ENCODE assay signal across 9 mouse cellular contexts in the genomic region with DNA sequence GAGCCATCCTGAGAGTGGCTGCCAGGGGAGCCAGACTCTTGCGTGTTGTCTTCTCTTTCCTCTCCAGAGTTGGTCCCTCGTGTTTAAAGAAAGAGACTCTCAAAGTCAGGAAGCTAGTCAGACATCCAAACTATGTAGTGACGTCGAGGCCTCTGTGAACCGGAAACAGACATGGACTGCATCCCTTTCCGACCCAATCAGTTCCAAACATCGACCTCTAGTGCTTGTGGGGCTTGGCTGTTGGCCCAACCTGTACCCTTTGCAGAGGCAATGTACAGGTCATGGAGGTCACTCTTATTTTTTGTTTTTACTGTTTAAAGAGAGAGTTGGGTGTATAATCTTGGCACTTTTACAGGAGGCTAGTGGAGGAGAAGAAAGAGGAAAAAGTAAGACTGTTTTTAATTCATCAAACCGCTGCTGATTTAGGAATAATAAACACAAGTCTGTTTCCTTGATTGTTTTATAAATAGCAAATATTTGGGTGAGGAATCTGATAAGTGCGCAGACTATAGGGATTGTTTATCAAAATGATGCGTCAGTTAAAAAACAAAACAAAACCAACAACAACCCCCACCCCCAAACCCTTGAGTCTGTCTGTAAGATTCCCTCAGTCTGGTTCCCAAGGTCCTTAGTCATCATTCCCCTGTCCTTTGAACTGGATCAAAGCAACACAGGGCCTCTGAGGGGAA.
DNase-seq lines count a peak whose midpoint lies in the region; ATAC-seq and TF ChIP-seq lines count a peak whose summit lies in the region.
"Had no signal": no experiment of that assay in that cellular context is flagged by ENCODE, and none has a peak within 500 bp of the region (broad histone marks: within the 10 kb centered on the region; RNA-seq: fewer than 3 reads in every experiment).

No protein-coding gene starts in this region.

- H3K36me3 ChIP-seq in liver, postnatal 0 days (replicated peaks; ENCODE audit: insufficient read depth, low read length), result no peaks in the 10 kb centered on the region
- H3K36me3 ChIP-seq in liver, embryonic 11.5 days (ENCODE audit: control insufficient read depth, insufficient read depth, low read length), result no peaks in the 10 kb centered on the region
- no peaks in the 10 kb centered on the region for H3K36me3 ChIP-seq in stomach, embryonic 16.5 days (ENCODE audit: control insufficient read depth, insufficient read depth, low read length)
- H3K36me3 ChIP-seq in forebrain, embryonic 14.5 days (ENCODE audit: control insufficient read depth, insufficient read depth, low read length), result no peaks in the 10 kb centered on the region
- no peaks in the 10 kb centered on the region for H3K36me3 ChIP-seq in hindbrain, embryonic 16.5 days (ENCODE audit: control insufficient read depth, insufficient read depth, low read length)

- no peaks in the 10 kb centered on the region for H3K27me3 ChIP-seq in liver, postnatal 0 days (ENCODE audit: insufficient read depth, low read length)
- H3K27me3 ChIP-seq in liver, embryonic 11.5 days (replicated peaks; ENCODE audit: control insufficient read depth, insufficient read depth, low read length), result no peaks in the 10 kb centered on the region
- no peaks in the 10 kb centered on the region for H3K27me3 ChIP-seq in stomach, embryonic 16.5 days (ENCODE audit: control insufficient read depth, insufficient read depth, low read length)
- H3K27me3 ChIP-seq in forebrain, embryonic 14.5 days (replicated peaks; ENCODE audit: control insufficient read depth, insufficient read depth, low read length), result no peaks in the 10 kb centered on the region
- no peaks in the 10 kb centered on the region for H3K27me3 ChIP-seq in hindbrain, embryonic 16.5 days (replicated peaks; ENCODE audit: control insufficient read depth, insufficient read depth, low read length)

- H3K4me2 ChIP-seq in liver, postnatal 0 days (ENCODE audit: low read depth, low read length), result no peak overlapping the region
- H3K4me2 ChIP-seq in liver, embryonic 11.5 days, result no peak overlapping the region
- H3K4me2 ChIP-seq in stomach, embryonic 16.5 days (ENCODE audit: low read depth, low read length), result no peak overlapping the region
- H3K4me2 ChIP-seq in forebrain, embryonic 14.5 days (ENCODE audit: low read length), result no peak overlapping the region
- no peak overlapping the region for H3K4me2 ChIP-seq in hindbrain, embryonic 16.5 days (ENCODE audit: low read length)

- H3K4me1 ChIP-seq in liver, postnatal 0 days (ENCODE audit: insufficient read depth), result peaks cover 12% of the 10 kb centered on the region
- H3K4me1 ChIP-seq in liver, embryonic 11.5 days (replicated peaks; ENCODE audit: control insufficient read depth, insufficient read depth, low read length), result no peaks in the 10 kb centered on the region
- H3K4me1 ChIP-seq in stomach, embryonic 16.5 days (ENCODE audit: control insufficient read depth, insufficient read depth, low read length), result 0 out of 2 replicates have a peak, but pooled peaks cover 7% of the 10 kb centered on the region
- no peaks in the 10 kb centered on the region for H3K4me1 ChIP-seq in forebrain, embryonic 14.5 days (ENCODE audit: control insufficient read depth, insufficient read depth, low read length)
- no peaks in the 10 kb centered on the region for H3K4me1 ChIP-seq in hindbrain, embryonic 16.5 days (ENCODE audit: control insufficient read depth, insufficient read depth, low read depth, low read length)

- H3K27ac ChIP-seq in liver, postnatal 0 days (ENCODE audit: low read depth), result no peak overlapping the region
- H3K27ac ChIP-seq in liver, embryonic 11.5 days (ENCODE audit: low read depth, low read length), result no peak overlapping the region
- H3K27ac ChIP-seq in stomach, embryonic 16.5 days (ENCODE audit: low read length), result peak overlapping the region; percentile 55
- no peak overlapping the region for H3K27ac ChIP-seq in forebrain, embryonic 14.5 days (ENCODE audit: low read depth, low read length)
- no peak overlapping the region for H3K27ac ChIP-seq in hindbrain, embryonic 16.5 days (ENCODE audit: low read depth, low read length)
- H3K27ac ChIP-seq: hindbrain, postnatal 0 days had no signal

- DNase-seq in liver, postnatal 0 days, result peak; percentile 25
- DNase-seq in liver, embryonic 11.5 days (ENCODE audit: low spot score), result no peak
- DNase-seq in heart, postnatal 10 days, result peak; percentile 19 to 31
- peak; percentile 74 to 87 for DNase-seq in kidney, postnatal 25 days
- no peak for DNase-seq in forebrain, embryonic 14.5 days (ENCODE audit: low spot score)
- no peak for DNase-seq in right cerebral cortex, postnatal 14 days

- 45% methylated on average over 10 of the region's 10 CpGs for WGBS in liver, postnatal 0 days (ENCODE audit: insufficient replicate concordance)
- 74% methylated on average over 10 of the region's 10 CpGs for WGBS in liver, embryonic 11.5 days
- WGBS in stomach, embryonic 16.5 days, result 45% methylated on average over 10 of the region's 10 CpGs
- WGBS in forebrain, embryonic 14.5 days, result 89% methylated on average over 10 of the region's 10 CpGs
- 85% methylated on average over 10 of the region's 10 CpGs for WGBS in hindbrain, embryonic 16.5 days

- TF ChIP-seq CTCF in liver, postnatal 0 days (IDR thresholded peaks at IDR 0.05; ENCODE audit: low read depth), result no peak

- no peak overlapping the region for H3K9ac ChIP-seq in liver, postnatal 0 days (replicated peaks)
- no peak overlapping the region for H3K9ac ChIP-seq in liver, embryonic 11.5 days (ENCODE audit: low read depth, low read length)
- H3K9ac ChIP-seq in stomach, embryonic 16.5 days (ENCODE audit: low read length), result no peak overlapping the region
- H3K9ac ChIP-seq in forebrain, embryonic 14.5 days (ENCODE audit: low read length), result no peak overlapping the region
- no peak overlapping the region for H3K9ac ChIP-seq in hindbrain, embryonic 16.5 days (ENCODE audit: low read depth, low read length)

- peak; percentile 71 for ATAC-seq in liver, postnatal 0 days
- ATAC-seq in liver, embryonic 11.5 days (replicated peaks; ENCODE audit: low FRiP score), result no peak
- peak; percentile 62 for ATAC-seq in stomach, embryonic 16.5 days (ENCODE audit: insufficient read depth, low FRiP score)
- no peak for ATAC-seq in forebrain, embryonic 14.5 days
- ATAC-seq in hindbrain, embryonic 16.5 days, result no peak
- ATAC-seq: hindbrain, postnatal 0 days had no signal

- no peak overlapping the region for H3K4me3 ChIP-seq in liver, postnatal 0 days (ENCODE audit: low read depth, low read length)
- no peak overlapping the region for H3K4me3 ChIP-seq in liver, embryonic 11.5 days (ENCODE audit: low read depth, low read length)
- H3K4me3 ChIP-seq in stomach, embryonic 16.5 days (replicated peaks; ENCODE audit: low read length), result no peak overlapping the region
- no peak overlapping the region for H3K4me3 ChIP-seq in forebrain, embryonic 14.5 days (ENCODE audit: low read depth, low read length)
- H3K4me3 ChIP-seq in hindbrain, embryonic 16.5 days (ENCODE audit: low read length), result no peak overlapping the region

- H3K9me3 ChIP-seq in liver, postnatal 0 days (ENCODE audit: low read length), result peaks cover under 1% of the 10 kb centered on the region; the same call in 1 of the 2 replicates
- H3K9me3 ChIP-seq in liver, embryonic 11.5 days (ENCODE audit: control insufficient read depth, low read length), result no peaks in the 10 kb centered on the region
- no peaks in the 10 kb centered on the region for H3K9me3 ChIP-seq in stomach, embryonic 16.5 days (replicated peaks; ENCODE audit: control insufficient read depth, low read length)
- H3K9me3 ChIP-seq in forebrain, embryonic 14.5 days (replicated peaks; ENCODE audit: control insufficient read depth, low read length), result no peaks in the 10 kb centered on the region
- no peaks in the 10 kb centered on the region for H3K9me3 ChIP-seq in hindbrain, embryonic 16.5 days (ENCODE audit: control insufficient read depth, low read length)

- TF ChIP-seq EP300 in liver, postnatal 0 days (IDR thresholded peaks at IDR 0.05; ENCODE audit: low read depth), result no peak

- intact Hi-C loops in heart, postnatal 10 days (cut with DNase I), result loop anchor here (5.0 kb wide), 1 partner anchor 135 kb away; no protein-coding TSS in a partner anchor

Comparison
In these comparisons a context has a peak if more than half of its experiments do, and no peak if none do; other contexts are left out.
1. ATAC-seq: peak in liver, postnatal 0 days (single experiment) and stomach, embryonic 16.5 days (single experiment); none in liver, embryonic 11.5 days (single experiment), forebrain, embryonic 14.5 days (single experiment) and hindbrain, embryonic 16.5 days (single experiment).
2. DNase-seq: peak in liver, postnatal 0 days (single experiment), heart, postnatal 10 days (2 of 2) and kidney, postnatal 25 days (2 of 2); none in liver, embryonic 11.5 days (single experiment), forebrain, embryonic 14.5 days (single experiment) and right cerebral cortex, postnatal 14 days (single experiment).